Mouse (Mus musculus) kidney, postnatal 0 days (tissue): ENCODE data around the gene Kcnj4. TPM values are rescaled to one million over a fixed set of nuclear protein-coding genes. Genes with fewer than 3 reads are reported as not detected.

Source experiments
- ATAC-seq: fragments of 200-750 bp; cut with Nextera tagmentation; replicated peaks from 2 replicates; pipeline ENCODE4 v1.8.0; 2017; ENCODE audit warnings: low read depth, moderate number of reproducible peaks, moderate TSS enrichment, moderate library complexity; ENCODE audit not compliant: low FRiP score
- DNase-seq: peaks from one replicate; pipeline ENCODE4 v3.0.0-alpha.2; 2016; ENCODE audit warnings: low spot score
- H3K27ac ChIP-seq: fragments of 300-500 bp; sonication (generic); 2 replicates; pipeline ENCODE4 v1.5.1; 2014; ENCODE audit warnings: mild to moderate bottlenecking
- H3K27me3 ChIP-seq: fragments of 300-500 bp; sonication (generic); 2 replicates; pipeline ENCODE4 v1.6.1; 2014; ENCODE audit warnings: low read length, mixed read lengths; ENCODE audit not compliant: insufficient read depth
- H3K36me3 ChIP-seq: fragments of 300-500 bp; sonication (generic); 2 replicates; pipeline ENCODE4 v1.6.1; 2014; ENCODE audit warnings: low read length, mixed read lengths; ENCODE audit not compliant: insufficient read depth
- H3K4me1 ChIP-seq: fragments of 300-500 bp; sonication (generic); replicated peaks from 2 replicates; pipeline ENCODE4 v1.6.1; 2014; ENCODE audit warnings: antibody characterized with exemption, low read length, mixed read lengths; ENCODE audit not compliant: insufficient read depth
- H3K4me2 ChIP-seq: fragments of 300-500 bp; sonication (generic); 2 replicates; pipeline ENCODE4 v1.6.1; 2014; ENCODE audit warnings: mild to moderate bottlenecking, low read length, moderate library complexity, mixed read lengths
- H3K4me3 ChIP-seq: fragments of 300-500 bp; sonication (generic); replicated peaks from 2 replicates; pipeline ENCODE4 v1.5.1; 2014; ENCODE audit warnings: low read depth, low read length
- H3K9ac ChIP-seq: fragments of 300-500 bp; sonication (generic); 2 replicates; pipeline ENCODE4 v1.6.1; 2014; ENCODE audit warnings: low read depth, low read length
- H3K9me3 ChIP-seq: fragments of 300-500 bp; sonication (generic); replicated peaks from 2 replicates; pipeline ENCODE4 v1.6.1; 2016; ENCODE audit warnings: low read length, inconsistent platforms, mixed read lengths
- CTCF ChIP-seq: IDR thresholded peaks from 2 replicates; pipeline ENCODE4 v1.5.1; 2016; ENCODE audit warnings: antibody characterized with exemption, low read depth, mild to moderate bottlenecking, moderate library complexity
- WGBS: fragments of 180-500 bp; shearing (Covaris S2); extraction: QIAGEN DNeasy Blood & Tissue Kit; methylation state at CpG from one replicate; pipeline ENCODE4 v1.1.7; 2014; 5-methylcytosine and 5-hydroxymethylcytosine counted together
- polyA plus RNA-seq: library from polyadenylated mRNA; unstranded; fragments of >200 nt; fragmentation: Nextera tagmentation; extraction: Ambion mirVana; gene quantifications from 2 replicates; pipeline ENCODE4 v1.2.1, GENCODE M21; 2015

Kcnj4 gene
- polyA plus RNA-seq, 1 experiment from 2014 or later = 0.11 TPM

- Histone ChIP-seq H3K9ac (no peak overlapping the region), H3K9me3 (no peaks in the 10 kb centered on the region), H3K4me2 (no peak overlapping the region), H3K4me1 (no peaks in the 10 kb centered on the region), H3K4me3 (no peak overlapping the region), H3K27me3 (peaks cover 6% of the 10 kb centered on the region; the same call in 1 of the 2 replicates), H3K36me3 (no peaks in the 10 kb centered on the region), H3K27ac (no peak overlapping the region)
- 24% methylated on average over 18 of the region's 18 CpGs for WGBS
- TF ChIP-seq CTCF = no peak
- DNase-seq (no peak), ATAC-seq (no peak; the same call in 1 of the 2 replicates)
These were observed 11.5 kb downstream of the Kcnj4 start for GRCm38 (mm10) chr15:79493527-79493926.

- Histone ChIP-seq H3K9me3 (no peaks in the 10 kb centered on the region), H3K27ac (no peak overlapping the region), H3K4me3 (no peak overlapping the region), H3K9ac (no peak overlapping the region), H3K4me1 (no peaks in the 10 kb centered on the region), H3K36me3 (no peaks in the 10 kb centered on the region), H3K27me3 (peaks cover 6% of the 10 kb centered on the region; the same call in 1 of the 2 replicates), H3K4me2 (no peak overlapping the region)
- no peak for TF ChIP-seq CTCF
- ATAC-seq (no peak), DNase-seq (no peak)
- 44% methylated on average over 11 of the region's 11 CpGs for WGBS
These were observed 15.6 kb downstream of the Kcnj4 start for GRCm38 (mm10) chr15:79489463-79489862.

- H3K9me3 ChIP-seq = no peaks in the 10 kb centered on the region
- H3K36me3 ChIP-seq = no peaks in the 10 kb centered on the region
- no peak for TF ChIP-seq CTCF
- no peak overlapping the region for H3K9ac ChIP-seq
- H3K4me3 ChIP-seq = no peak overlapping the region
- 8% methylated on average over 15 of the region's 15 CpGs for whole genome bisulfite sequencing
- H3K4me1 ChIP-seq = no peaks in the 10 kb centered on the region
- 0 out of 2 replicates have a peak, but pooled peaks have one; percentile 47 for ATAC-seq
- no peak for DNase-seq
- H3K4me2 ChIP-seq = peak overlapping the region; percentile 34; the same call in 1 of the 2 replicates
- no peaks in the 10 kb centered on the region for H3K27me3 ChIP-seq
- no peak overlapping the region for H3K27ac ChIP-seq
These were observed 23.8 kb downstream of the Kcnj4 start for GRCm38 (mm10) chr15:79481181-79481688.

DNA sequence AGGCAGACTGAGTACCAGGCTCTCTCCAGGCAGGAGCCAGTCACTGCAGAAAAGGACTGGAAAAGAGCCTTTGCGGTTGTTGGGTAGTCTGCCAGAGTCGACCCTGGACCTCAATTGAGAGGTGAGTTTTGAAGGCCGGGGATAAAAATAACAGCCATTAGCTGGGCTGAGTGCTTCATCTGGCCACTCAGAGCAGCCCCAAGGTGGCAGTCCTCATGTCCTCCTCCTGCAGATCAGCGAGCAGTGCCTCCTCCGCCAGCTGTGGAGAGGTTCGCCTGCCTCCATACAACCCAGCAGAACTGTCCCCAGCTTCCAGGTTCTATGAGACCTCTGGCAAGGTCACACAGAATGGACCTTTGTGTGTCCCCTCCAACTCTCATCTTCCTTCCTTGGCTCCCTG, 27.8 kb downstream of the Kcnj4 start:
- ATAC-seq (no peak), DNase-seq (no peak)
- H3K36me3 ChIP-seq = no peaks in the 10 kb centered on the region
- no peak for TF ChIP-seq CTCF
- no peaks in the 10 kb centered on the region for H3K27me3 ChIP-seq
- H3K4me2 ChIP-seq = no peak overlapping the region
- no peak overlapping the region for H3K4me3 ChIP-seq
- H3K27ac ChIP-seq = no peak overlapping the region
- H3K9me3 ChIP-seq = no peaks in the 10 kb centered on the region
- 36% methylated on average over 6 of the region's 6 CpGs for WGBS
- H3K4me1 ChIP-seq = no peaks in the 10 kb centered on the region
- no peak overlapping the region for H3K9ac ChIP-seq

- no peak for DNase-seq
- Histone ChIP-seq H3K9ac (no peak overlapping the region), H3K36me3 (no peaks in the 10 kb centered on the region), H3K4me2 (no peak overlapping the region), H3K27me3 (no peaks in the 10 kb centered on the region), H3K4me3 (no peak overlapping the region), H3K27ac (no peak overlapping the region), H3K4me1 (no peaks in the 10 kb centered on the region), H3K9me3 (no peaks in the 10 kb centered on the region)
- 57% methylated on average over 12 of the region's 12 CpGs for WGBS
- ATAC-seq = no peak
- TF ChIP-seq CTCF = peak; percentile 16; the same call in 1 of the 2 replicates
These were observed 31.2 kb downstream of the Kcnj4 start for GRCm38 (mm10) chr15:79473638-79474355.

- Histone ChIP-seq H3K9me3 (no peaks in the 10 kb centered on the region), H3K9ac (no peak overlapping the region), H3K27me3 (no peaks in the 10 kb centered on the region), H3K36me3 (no peaks in the 10 kb centered on the region), H3K27ac (no peak overlapping the region), H3K4me3 (no peak overlapping the region), H3K4me2 (no peak overlapping the region), H3K4me1 (no peaks in the 10 kb centered on the region)
- peak; percentile 30; the same call in 1 of the 2 replicates for TF ChIP-seq CTCF
- ATAC-seq (no peak), DNase-seq (no peak)
- 89% methylated on average over 5 of the region's 5 CpGs for WGBS
These were observed 32.0 kb downstream of the Kcnj4 start for GRCm38 (mm10) chr15:79473042-79473441.
